Mouse (Mus musculus) kidney, embryonic 14.5 days (tissue): ENCODE measurements around the gene Dpep2nb. TPM values are rescaled to one million over a fixed set of nuclear protein-coding genes. Genes with fewer than 3 reads are reported as not detected.
A peak's percentile ranks its signal among the peaks of the same experiment; 100 is the strongest.

Experiments
- ATAC-seq: fragments of 200-750 bp; cut with Nextera tagmentation; 2 replicates; pipeline ENCODE4 v1.8.0; 2017; ENCODE audit warnings: moderate number of reproducible peaks, mild to moderate bottlenecking, moderate TSS enrichment, moderate library complexity; ENCODE audit not compliant: low FRiP score, low TSS enrichment
- H3K27ac ChIP-seq: fragments of 300-500 bp; sonication (generic); 2 replicates; pipeline ENCODE4 v1.5.1; 2014; ENCODE audit warnings: low read depth, mild to moderate bottlenecking, low read length, moderate library complexity, mixed read lengths
- H3K27me3 ChIP-seq: fragments of 300-500 bp; sonication (generic); 2 replicates; pipeline ENCODE4 v1.6.1; 2014; ENCODE audit warnings: mild to moderate bottlenecking, low read length; ENCODE audit not compliant: control insufficient read depth, insufficient read depth
- H3K36me3 ChIP-seq: fragments of 300-500 bp; sonication (generic); 2 replicates; pipeline ENCODE4 v1.6.1; 2014; ENCODE audit warnings: low read length, mixed read lengths; ENCODE audit not compliant: control insufficient read depth, insufficient read depth
- H3K4me1 ChIP-seq: fragments of 300-500 bp; sonication (generic); 2 replicates; pipeline ENCODE4 v1.6.1; 2014; ENCODE audit warnings: low read length, mixed read lengths; ENCODE audit not compliant: control insufficient read depth, insufficient read depth
- H3K4me2 ChIP-seq: fragments of 300-500 bp; sonication (generic); replicated peaks from 2 replicates; pipeline ENCODE4 v1.6.1; 2014; ENCODE audit warnings: low read depth, mild to moderate bottlenecking, low read length
- H3K4me3 ChIP-seq: fragments of 300-500 bp; sonication (generic); 2 replicates; pipeline ENCODE4 v1.5.1; 2014; ENCODE audit warnings: mild to moderate bottlenecking, low read length
- H3K9ac ChIP-seq: fragments of 300-500 bp; sonication (generic); 2 replicates; pipeline ENCODE4 v1.6.1; 2014; ENCODE audit warnings: low read depth, mild to moderate bottlenecking, low read length, moderate library complexity
- H3K9me3 ChIP-seq: fragments of 300-500 bp; sonication (generic); 2 replicates; pipeline ENCODE4 v1.6.1; 2016; ENCODE audit warnings: low read length; ENCODE audit not compliant: control insufficient read depth
- WGBS: fragments of 180-500 bp; shearing (Covaris S2); extraction: QIAGEN DNeasy Blood & Tissue Kit; methylation state at CpG from one replicate; pipeline ENCODE4 v1.1.7; 2014; 5-methylcytosine and 5-hydroxymethylcytosine counted together
- polyA plus RNA-seq: library from polyadenylated mRNA; unstranded; fragments of >200 nt; fragmentation: Nextera tagmentation; extraction: Ambion mirVana; gene quantifications from 2 replicates; pipeline ENCODE4 v1.2.1, GENCODE M21; 2014

Dpep2nb gene
- polyA plus RNA-seq, 1 experiment from 2014 or later = 0.22 TPM

DNA sequence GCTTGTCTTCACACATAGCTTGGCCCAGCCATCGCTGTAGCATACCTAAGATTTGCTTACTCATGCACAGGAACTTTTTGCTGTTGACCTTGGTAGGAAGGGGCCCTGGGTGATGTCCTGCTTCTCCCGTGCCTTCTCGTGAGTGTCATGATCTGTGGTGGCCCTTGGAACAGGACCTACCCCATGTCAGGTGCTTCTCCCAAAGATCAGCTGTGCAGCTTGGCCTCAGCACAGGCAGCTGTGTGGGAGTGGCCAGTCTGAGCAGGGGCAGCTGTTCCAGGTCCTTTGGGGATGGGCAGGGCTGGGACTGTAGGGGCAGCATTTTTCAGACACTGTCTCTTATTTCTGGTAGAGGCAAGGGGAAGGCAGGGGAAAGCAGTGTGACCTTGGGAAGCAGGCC is 38.4 kb upstream of the Dpep2nb start:
- Histone ChIP-seq H3K4me3 (no peak overlapping the region), H3K27ac (no peak overlapping the region), H3K9ac (no peak overlapping the region), H3K27me3 (no peaks in the 10 kb centered on the region), H3K36me3 (peaks cover 5% of the 10 kb centered on the region; the same call in 1 of the 2 replicates), H3K9me3 (no peaks in the 10 kb centered on the region), H3K4me1 (no peaks in the 10 kb centered on the region), H3K4me2 (no peak overlapping the region)
- 48% methylated on average over 3 of the region's 3 CpGs for WGBS
- ATAC-seq = peak; percentile 64

DNA sequence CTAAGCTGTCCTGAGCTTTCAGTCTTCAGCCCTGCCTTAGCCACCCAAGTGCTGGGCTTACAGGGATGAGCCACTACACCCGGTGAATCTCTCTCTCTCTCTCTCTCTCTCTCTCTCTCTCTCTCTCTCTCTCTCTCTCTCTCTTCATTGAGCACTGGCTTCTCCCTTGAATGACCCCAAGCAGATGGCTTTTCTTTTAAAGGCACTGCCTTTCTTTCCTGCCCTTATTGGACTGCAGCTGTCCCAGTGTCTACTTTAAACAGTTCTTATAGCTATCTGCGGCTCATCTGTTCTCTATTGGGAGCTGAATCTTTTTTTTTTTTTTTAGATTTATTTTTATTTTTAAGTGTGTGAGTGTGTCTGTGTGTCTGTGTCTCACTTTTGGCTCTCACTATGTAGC is 37.3 kb upstream of the Dpep2nb start:
- Histone ChIP-seq H3K4me1 (no peaks in the 10 kb centered on the region), H3K4me3 (no peak overlapping the region), H3K4me2 (no peak overlapping the region), H3K27me3 (no peaks in the 10 kb centered on the region), H3K36me3 (peaks cover 5% of the 10 kb centered on the region; the same call in 1 of the 2 replicates), H3K27ac (no peak overlapping the region), H3K9me3 (no peaks in the 10 kb centered on the region), H3K9ac (no peak overlapping the region)
- WGBS = 72% methylated on average over 2 of the region's 2 CpGs
- ATAC-seq = no peak

DNA sequence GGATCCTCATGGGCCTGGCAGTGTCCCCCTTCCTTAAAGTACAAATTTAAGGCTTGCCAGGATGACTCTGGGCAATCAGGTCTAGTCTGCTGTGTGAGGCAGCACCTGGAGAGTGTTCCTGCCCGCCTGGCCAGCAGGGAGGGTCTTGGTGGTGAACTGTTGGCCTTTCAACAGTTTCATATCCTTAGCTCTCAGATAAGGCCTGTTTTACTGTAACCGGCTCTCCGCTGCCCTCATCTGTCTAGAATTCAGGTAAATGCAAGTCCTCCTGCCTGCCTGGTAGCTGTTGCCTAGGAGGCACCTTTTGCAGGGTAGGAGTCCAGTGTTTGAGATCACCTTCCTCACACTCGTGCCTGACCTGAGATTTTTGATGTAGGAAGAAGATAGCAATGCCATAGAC is 34.4 kb upstream of the Dpep2nb start:
- H3K4me1 ChIP-seq = no peaks in the 10 kb centered on the region
- no peak overlapping the region for H3K4me3 ChIP-seq
- ATAC-seq = no peak
- H3K27me3 ChIP-seq = no peaks in the 10 kb centered on the region
- 86% methylated on average over 4 of the region's 4 CpGs for WGBS
- no peaks in the 10 kb centered on the region for H3K9me3 ChIP-seq
- H3K9ac ChIP-seq = no peak overlapping the region
- no peak overlapping the region for H3K4me2 ChIP-seq
- peaks cover 5% of the 10 kb centered on the region; the same call in 1 of the 2 replicates for H3K36me3 ChIP-seq
- no peak overlapping the region for H3K27ac ChIP-seq

GRCm38 (mm10) chr8:106039605-106040004 is 33.8 kb upstream of the Dpep2nb start:
- no peak overlapping the region for H3K27ac ChIP-seq
- no peak for ATAC-seq
- peaks cover 5% of the 10 kb centered on the region; the same call in 1 of the 2 replicates for H3K36me3 ChIP-seq
- no peaks in the 10 kb centered on the region for H3K9me3 ChIP-seq
- no peak overlapping the region for H3K4me2 ChIP-seq
- no peaks in the 10 kb centered on the region for H3K27me3 ChIP-seq
- H3K4me3 ChIP-seq = no peak overlapping the region
- H3K9ac ChIP-seq = no peak overlapping the region
- WGBS = 89% methylated on average over 4 of the region's 4 CpGs
- H3K4me1 ChIP-seq = no peaks in the 10 kb centered on the region

DNA sequence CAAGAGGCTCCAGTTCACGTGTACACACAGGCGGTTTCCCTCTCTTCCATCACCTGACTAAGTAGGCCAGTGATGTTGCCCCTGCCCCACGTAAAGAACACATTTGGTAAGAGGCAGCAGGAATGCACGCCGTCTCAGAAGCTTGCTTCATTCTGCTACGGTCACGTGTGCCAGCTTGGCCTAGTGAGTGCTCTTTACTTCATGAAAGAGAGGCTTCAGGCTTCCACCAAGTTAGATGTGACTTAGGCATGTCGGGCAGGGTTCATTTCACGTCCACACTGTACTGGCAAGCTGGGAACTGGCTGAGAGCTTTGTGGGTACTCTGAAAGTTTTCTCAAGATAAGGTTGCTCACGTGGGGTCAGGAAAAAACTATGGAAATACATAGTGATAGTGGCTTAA is 32.9 kb upstream of the Dpep2nb start:
- Histone ChIP-seq H3K4me2 (no peak overlapping the region), H3K9me3 (no peaks in the 10 kb centered on the region), H3K36me3 (peaks cover 5% of the 10 kb centered on the region; the same call in 1 of the 2 replicates), H3K27me3 (no peaks in the 10 kb centered on the region), H3K27ac (no peak overlapping the region), H3K4me3 (no peak overlapping the region), H3K9ac (no peak overlapping the region), H3K4me1 (no peaks in the 10 kb centered on the region)
- ATAC-seq = no peak
- 92% methylated on average over 10 of the region's 10 CpGs for WGBS

- no peaks in the 10 kb centered on the region for H3K27me3 ChIP-seq
- H3K4me3 ChIP-seq = no peak overlapping the region
- peaks cover 3% of the 10 kb centered on the region; the same call in 1 of the 2 replicates for H3K36me3 ChIP-seq
- no peak overlapping the region for H3K27ac ChIP-seq
- no peaks in the 10 kb centered on the region for H3K4me1 ChIP-seq
- H3K9ac ChIP-seq = no peak overlapping the region
- no peaks in the 10 kb centered on the region for H3K9me3 ChIP-seq
- H3K4me2 ChIP-seq = no peak overlapping the region
- ATAC-seq = no peak; the same call in 1 of the 2 replicates
These were observed 16.7 kb upstream of the Dpep2nb start for GRCm38 (mm10) chr8:106022483-106022882.

DNA sequence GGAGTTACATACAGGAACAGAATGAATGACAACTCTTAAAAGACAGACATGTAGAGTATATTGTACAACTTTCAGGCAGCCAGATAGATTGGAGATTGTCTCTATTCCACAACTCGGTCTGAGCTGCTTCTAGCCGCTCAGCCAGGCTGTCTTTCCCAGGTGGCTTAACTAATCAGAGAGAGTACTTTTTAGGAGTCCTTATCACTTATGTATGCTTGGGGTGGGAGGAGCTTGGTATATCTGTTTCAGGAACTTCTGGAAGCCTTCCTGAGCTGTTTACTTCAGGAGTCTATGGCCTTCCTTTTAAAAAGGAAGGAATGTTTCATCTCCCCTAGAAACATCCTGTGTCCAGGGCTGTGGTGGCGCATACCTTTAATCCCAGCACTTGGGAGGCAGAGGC is 12.3 kb upstream of the Dpep2nb start:
- 93% methylated on average over 3 of the region's 3 CpGs for WGBS
- no peak for ATAC-seq
- H3K4me2 ChIP-seq = no peak overlapping the region
- no peak overlapping the region for H3K9ac ChIP-seq
- H3K36me3 ChIP-seq = peaks cover 6% of the 10 kb centered on the region; the same call in 1 of the 2 replicates
- H3K4me1 ChIP-seq = no peaks in the 10 kb centered on the region
- H3K27ac ChIP-seq = no peak overlapping the region
- no peaks in the 10 kb centered on the region for H3K27me3 ChIP-seq
- no peaks in the 10 kb centered on the region for H3K9me3 ChIP-seq
- no peak overlapping the region for H3K4me3 ChIP-seq

DNA sequence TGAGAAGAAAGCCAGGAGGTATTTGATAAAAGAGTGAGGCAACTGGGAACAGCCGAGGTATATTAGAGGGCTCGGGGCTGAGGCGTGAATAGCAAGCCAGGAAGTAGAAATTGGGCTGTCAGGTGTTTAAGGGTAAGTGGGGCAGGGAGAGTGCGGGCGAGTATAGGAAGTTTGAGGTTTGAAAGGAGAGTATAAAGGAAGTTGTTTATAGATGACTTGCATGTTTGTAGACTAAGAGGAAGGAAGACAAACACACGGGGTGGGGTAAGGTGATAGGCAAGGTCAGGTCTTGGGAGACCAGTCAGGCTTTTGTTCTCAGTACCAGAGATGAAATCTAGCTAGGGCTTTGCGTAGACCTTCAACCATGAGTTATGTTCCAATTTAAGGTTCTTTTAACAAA is 11.4 kb upstream of the Dpep2nb start:
- Histone ChIP-seq H3K4me2 (no peak overlapping the region), H3K4me1 (no peaks in the 10 kb centered on the region), H3K9me3 (no peaks in the 10 kb centered on the region), H3K4me3 (no peak overlapping the region), H3K27me3 (no peaks in the 10 kb centered on the region), H3K9ac (no peak overlapping the region), H3K27ac (no peak overlapping the region), H3K36me3 (peaks cover 6% of the 10 kb centered on the region; the same call in 1 of the 2 replicates)
- no peak for ATAC-seq
- 91% methylated on average over 7 of the region's 7 CpGs for WGBS

DNA sequence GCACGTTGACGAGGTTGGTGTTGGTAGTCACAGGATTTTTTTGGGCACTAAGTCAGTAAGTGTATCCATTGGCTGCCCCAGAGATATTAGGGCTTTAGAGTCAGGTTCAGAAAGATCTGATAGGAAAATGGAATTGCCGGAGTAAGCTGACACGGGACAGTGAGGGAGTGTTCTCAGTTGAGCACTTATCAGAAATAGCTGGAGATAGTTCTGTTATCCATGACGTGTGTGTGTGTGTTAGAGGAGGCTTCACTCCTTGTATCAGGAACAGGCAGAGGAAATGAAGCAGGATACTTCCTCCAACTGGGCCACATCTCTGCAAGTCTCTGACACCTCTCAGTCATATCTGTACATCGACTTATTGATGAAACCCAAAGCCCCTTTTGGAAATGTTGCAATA is 10.5 kb upstream of the Dpep2nb start:
- ATAC-seq = no peak
- Histone ChIP-seq H3K27me3 (no peaks in the 10 kb centered on the region), H3K9me3 (no peaks in the 10 kb centered on the region), H3K27ac (no peak overlapping the region), H3K4me2 (no peak overlapping the region), H3K9ac (no peak overlapping the region), H3K4me3 (no peak overlapping the region), H3K36me3 (peaks cover 6% of the 10 kb centered on the region; the same call in 1 of the 2 replicates), H3K4me1 (no peaks in the 10 kb centered on the region)
- WGBS = 92% methylated on average over 6 of the region's 6 CpGs
